Mouse (Mus musculus) cerebellum, adult 11 months (tissue): ENCODE measurements around the gene Meig1.
"Not testable (repeated sequence)": the region's sequence is repeated elsewhere in the genome, so short reads cannot be mapped to it uniquely, and the experiment has no call there.

ENCODE experiments used
- DNase-seq: peaks from one replicate; pipeline ENCODE4 v3.0.0; 2022

Gene Meig1

GRCm38 (mm10) chr2:3422548-3422947, at the start of gene Meig1:
Meig1 (minus strand) TSS chr2:3422648.
- DNase-seq, result no peak

GRCm38 (mm10) chr2:3456590-3456989, 34.1 kb upstream of the Meig1 start:
- no peak for DNase-seq

GRCm38 (mm10) chr2:3453096-3453495, 30.6 kb upstream of the Meig1 start:
- DNase-seq, result no peak

GRCm38 (mm10) chr2:3449431-3449830, 27.0 kb upstream of the Meig1 start:
- DNase-seq, result no peak

GRCm38 (mm10) chr2:3445984-3446383, 23.5 kb upstream of the Meig1 start:
- DNase-seq, result no peak

- no peak for DNase-seq
Observed at GRCm38 (mm10) chr2:3444206-3444605, 21.8 kb upstream of the Meig1 start.

- no peak for DNase-seq
Observed at GRCm38 (mm10) chr2:3437956-3438355, 15.5 kb upstream of the Meig1 start.

GRCm38 (mm10) chr2:3435369-3436061, 13.1 kb upstream of the Meig1 start:
- no peak for DNase-seq

- no peak for DNase-seq
Observed at GRCm38 (mm10) chr2:3430956-3431355, 8.5 kb upstream of the Meig1 start.

GRCm38 (mm10) chr2:3424579-3424910, 2.1 kb upstream of the Meig1 start:
- no peak for DNase-seq

GRCm38 (mm10) chr2:3423841-3424578, 1.6 kb upstream of the Meig1 start, which contains the start of gene Dclre1c:
Dclre1c (plus strand) TSS chr2:3424131.
- peak; percentile 75 for DNase-seq

- DNase-seq, result no peak
Observed at GRCm38 (mm10) chr2:3420157-3420556, 2.3 kb downstream of the Meig1 start.

GRCm38 (mm10) chr2:3418883-3419431, 3.5 kb downstream of the Meig1 start:
- DNase-seq, result peak; percentile 84

GRCm38 (mm10) chr2:3415676-3416075, 6.8 kb downstream of the Meig1 start:
- DNase-seq, result no peak

- no peak for DNase-seq
Observed at GRCm38 (mm10) chr2:3414241-3414640, 8.2 kb downstream of the Meig1 start.

GRCm38 (mm10) chr2:3407756-3408155, 14.7 kb downstream of the Meig1 start:
- no peak for DNase-seq

GRCm38 (mm10) chr2:3405981-3406380, 16.5 kb downstream of the Meig1 start:
- DNase-seq, result no peak

GRCm38 (mm10) chr2:3397110-3397509, 25.3 kb downstream of the Meig1 start, which contains the start of gene Olah:
Olah (minus strand) TSS chr2:3397210.
- not testable (repeated sequence) for DNase-seq

- no peak for DNase-seq
Observed at GRCm38 (mm10) chr2:3391945-3392344, 30.5 kb downstream of the Meig1 start.

GRCm38 (mm10) chr2:3387105-3387860, 35.2 kb downstream of the Meig1 start:
- DNase-seq, result no peak

GRCm38 (mm10) chr2:3365127-3365526, 57.3 kb downstream of the Meig1 start:
- no peak for DNase-seq

GRCm38 (mm10) chr2:3361067-3361466, 61.4 kb downstream of the Meig1 start:
- no peak for DNase-seq
